Mouse (Mus musculus) liver, embryonic 14.5 days (tissue): ENCODE measurements around the gene Chn2. TPM values are rescaled to one million over a fixed set of nuclear protein-coding genes. Genes with fewer than 3 reads are reported as not detected.
A peak's percentile ranks its signal among the peaks of the same experiment; 100 is the strongest.

ENCODE experiments used
- ATAC-seq: fragments of 200-750 bp; cut with Nextera tagmentation; 2 replicates; pipeline ENCODE4 v1.8.0; 2017; ENCODE audit warnings: moderate number of reproducible peaks, mild to moderate bottlenecking, moderate library complexity; ENCODE audit not compliant: insufficient read depth
- DNase-seq, 3 experiments: peaks; one replicate each; pipeline ENCODE4 v3.0.0-alpha.2; 2012 to 2013; ENCODE audit warnings: low read depth in 3 of 3, low spot score in 3 of 3
- H3K27ac ChIP-seq: fragments of 300-500 bp; sonication (generic); 2 replicates; pipeline ENCODE4 v1.5.1; 2014; ENCODE audit warnings: moderate library complexity, mild to moderate bottlenecking, control low read depth, inconsistent platforms
- H3K27me3 ChIP-seq: fragments of 300-500 bp; sonication (generic); 2 replicates; pipeline ENCODE4 v1.6.1; 2014; ENCODE audit warnings: mild to moderate bottlenecking, low read length, moderate library complexity; ENCODE audit not compliant: control insufficient read depth, insufficient read depth
- H3K36me3 ChIP-seq: fragments of 300-500 bp; sonication (generic); replicated peaks from 2 replicates; pipeline ENCODE4 v1.6.1; 2014; ENCODE audit warnings: low read depth; ENCODE audit not compliant: control insufficient read depth, insufficient read depth
- H3K4me1 ChIP-seq, 2 experiments: fragments of 200-500 bp in 1 of 2; fragments of 300-500 bp in 1 of 2; sonication (generic) in 1 of 2; replicated peaks; 2 replicates each; pipeline ENCODE4 v1.6.1; 2012 to 2014; ENCODE audit warnings: antibody characterized with exemption in 1 of 2, inconsistent platforms in 1 of 2, low read length in 1 of 2; ENCODE audit not compliant: control insufficient read depth in 2 of 2, insufficient read depth in 2 of 2
- H3K4me2 ChIP-seq: fragments of 300-500 bp; sonication (generic); 2 replicates; pipeline ENCODE4 v1.6.1; 2014; ENCODE audit warnings: low read depth, mild to moderate bottlenecking, control low read depth, moderate library complexity
- H3K4me3 ChIP-seq, 2 experiments: fragments of 200-500 bp in 1 of 2; fragments of 300-500 bp in 1 of 2; sonication (generic) in 1 of 2; 2 replicates each; pipeline ENCODE4 v1.5.1; 2012 to 2014; ENCODE audit warnings: low read depth in 2 of 2, low read length in 2 of 2, mild to moderate bottlenecking in 2 of 2, control low read depth in 1 of 2, inconsistent platforms in 1 of 2, moderate library complexity in 1 of 2; ENCODE audit not compliant: insufficient read depth in 1 of 2
- H3K9ac ChIP-seq: fragments of 300-500 bp; sonication (generic); replicated peaks from 2 replicates; pipeline ENCODE4 v1.6.1; 2014; ENCODE audit warnings: mild to moderate bottlenecking, control low read depth, moderate library complexity
- H3K9me3 ChIP-seq: fragments of 300-500 bp; sonication (generic); 2 replicates; pipeline ENCODE4 v1.6.1; 2016; ENCODE audit warnings: low read length, mixed read lengths; ENCODE audit not compliant: control insufficient read depth
- CTCF ChIP-seq: IDR thresholded peaks from 2 replicates; pipeline ENCODE4 v1.5.1; 2016; ENCODE audit warnings: antibody characterized with exemption, low read depth, control low read depth
- EP300 ChIP-seq: IDR thresholded peaks from 2 replicates; pipeline ENCODE4 v1.6.1; 2016; ENCODE audit warnings: antibody characterized with exemption, low read depth
- WGBS: fragments of 180-500 bp; shearing (Covaris S2); extraction: QIAGEN DNeasy Blood & Tissue Kit; methylation state at CpG from one replicate; pipeline ENCODE4 v1.1.7; 2014; ENCODE audit not compliant: insufficient replicate concordance; 5-methylcytosine and 5-hydroxymethylcytosine counted together
- polyA plus RNA-seq, 2 experiments: library from polyadenylated mRNA; depleted of rRNA in 1 of 2; stranded (reverse) in 1 of 2; unstranded in 1 of 2; fragments of >200 nt; fragmentation: Nextera tagmentation in 1 of 2; extraction: Ambion mirVana in 1 of 2; gene quantifications; 2 replicates each; pipeline versions ENCODE4 v1.2.1 to v1.2.3; 2012 to 2014

The Chn2 gene
- polyA plus RNA-seq (2012; rRNA removed) (1.3 and 1.7 TPM in 2 replicates), polyA plus RNA-seq (2014; fragmentation: Nextera tagmentation; extraction: Ambion mirVana) (4.2 and 4.3 TPM in 2 replicates)

GRCm38 (mm10) chr6:54039357-54039804, at the start of gene Chn2:
TSS of gene Chn2 (plus strand) at chr6:54039554.
- peak within 1 kb of the TSS; percentile 42 to 52 for H3K4me3 ChIP-seq
- no peak within 1 kb of the TSS for H3K9ac ChIP-seq
- H3K27me3 ChIP-seq: peaks cover 23% of the 10 kb centered on the region
- no peaks in the 10 kb centered on the region for H3K36me3 ChIP-seq
- H3K9me3 ChIP-seq: no peaks in the 10 kb centered on the region
- H3K27ac ChIP-seq: no peak within 1 kb of the TSS
- peak within 1 kb of the TSS; percentile 51 for H3K4me2 ChIP-seq
- peaks cover 0 to 5% of the 10 kb centered on the region in 2 experiments; a peak in 1 of 4 replicates for H3K4me1 ChIP-seq
- no peak for ATAC-seq
- TF ChIP-seq CTCF (no peak), EP300 (no peak)
- no peak for DNase-seq
- WGBS: 0% methylated on average over 38 of the region's 43 CpGs

- WGBS: 70% methylated on average over 3 of the region's 3 CpGs
- H3K27ac ChIP-seq: no peak overlapping the region
- no peak for DNase-seq
These were observed 47.0 kb upstream of the Chn2 start for GRCm38 (mm10) chr6:53992386-53992785.

GRCm38 (mm10) chr6:53995519-53995918, 43.8 kb upstream of the Chn2 start:
- H3K9ac ChIP-seq: no peak overlapping the region
- 42% methylated on average over 4 of the region's 4 CpGs for WGBS
- H3K4me2 ChIP-seq: no peak overlapping the region
- H3K4me3 ChIP-seq: no peak overlapping the region
- no peaks in the 10 kb centered on the region for H3K27me3 ChIP-seq
- TF ChIP-seq CTCF: no peak
- peak; percentile 34; the same call in 1 of the 2 replicates for TF ChIP-seq EP300
- ATAC-seq: no peak
- H3K9me3 ChIP-seq: no peaks in the 10 kb centered on the region
- H3K4me1 ChIP-seq: peaks cover 0 to 5% of the 10 kb centered on the region in 2 experiments; a peak in 1 of 4 replicates
- DNase-seq: no peak
- H3K27ac ChIP-seq: no peak overlapping the region
- H3K36me3 ChIP-seq: no peaks in the 10 kb centered on the region

More at GRCm38 (mm10) chr6:53992386-53992785, 47.0 kb upstream of the Chn2 start:
- H3K4me2 ChIP-seq: no peak overlapping the region
- peaks cover 0 to 5% of the 10 kb centered on the region in 2 experiments; a peak in 1 of 4 replicates for H3K4me1 ChIP-seq
- H3K9me3 ChIP-seq: no peaks in the 10 kb centered on the region
- H3K9ac ChIP-seq: no peak overlapping the region
- TF ChIP-seq CTCF: no peak
- TF ChIP-seq EP300: no peak
- H3K27me3 ChIP-seq: no peaks in the 10 kb centered on the region
- ATAC-seq: no peak
- no peaks in the 10 kb centered on the region for H3K36me3 ChIP-seq
- no peak overlapping the region for H3K4me3 ChIP-seq

- Histone ChIP-seq H3K36me3 (no peaks in the 10 kb centered on the region), H3K4me1 (peaks cover 0 to 5% of the 10 kb centered on the region in 2 experiments; a peak in 1 of 4 replicates), H3K27me3 (no peaks in the 10 kb centered on the region), H3K9me3 (no peaks in the 10 kb centered on the region), H3K4me3 (no peak overlapping the region), H3K4me2 (no peak overlapping the region), H3K27ac (no peak overlapping the region), H3K9ac (no peak overlapping the region)
- DNase-seq: no peak
- ATAC-seq: no peak
- TF ChIP-seq EP300: peak; percentile 29; the same call in 1 of the 2 replicates
- TF ChIP-seq CTCF: no peak
- WGBS: 49% methylated on average over 3 of the region's 3 CpGs
These were observed 43.0 kb upstream of the Chn2 start for GRCm38 (mm10) chr6:53996226-53996955.

- Histone ChIP-seq H3K27ac (no peak overlapping the region), H3K4me3 (no peak overlapping the region), H3K36me3 (no peaks in the 10 kb centered on the region), H3K4me2 (no peak overlapping the region), H3K4me1 (peaks cover 0 to 5% of the 10 kb centered on the region in 2 experiments; a peak in 2 of 4 replicates), H3K27me3 (no peaks in the 10 kb centered on the region), H3K9ac (no peak overlapping the region), H3K9me3 (no peaks in the 10 kb centered on the region)
- no peak for TF ChIP-seq CTCF
- no peak for TF ChIP-seq EP300
- DNase-seq: no peak
- 44% methylated on average over 4 of the region's 4 CpGs for WGBS
- no peak for ATAC-seq
These were observed 34.1 kb upstream of the Chn2 start for GRCm38 (mm10) chr6:54005302-54005701.
